Mouse (Mus musculus) lung, postnatal 0 days (tissue): ENCODE data around the gene Crtc3.

ENCODE experiments used
- CTCF ChIP-seq: IDR thresholded peaks from 2 replicates; pipeline ENCODE4 v1.5.1; 2016; ENCODE audit warnings: antibody characterized with exemption, mild to moderate bottlenecking
- EP300 ChIP-seq: IDR thresholded peaks from 2 replicates; pipeline ENCODE4 v1.6.1; 2016; ENCODE audit warnings: antibody characterized with exemption, mild to moderate bottlenecking, control low read depth

- TF ChIP-seq CTCF = no peak
- TF ChIP-seq EP300 = peak; percentile 84
These were observed 101.7 kb downstream of the Crtc3 start for GRCm38 (mm10) chr7:80586681-80587660.
